Mouse (Mus musculus) B cell, adult 2 months (primary cell): ENCODE measurements around the gene Acbd4.
A peak's percentile ranks its signal among the peaks of the same experiment; 100 is the strongest.

Experiments used
- DNase-seq, 2 experiments: peaks; one replicate each; pipeline ENCODE4 v3.0.0; 2022

Gene Acbd4

DNA sequence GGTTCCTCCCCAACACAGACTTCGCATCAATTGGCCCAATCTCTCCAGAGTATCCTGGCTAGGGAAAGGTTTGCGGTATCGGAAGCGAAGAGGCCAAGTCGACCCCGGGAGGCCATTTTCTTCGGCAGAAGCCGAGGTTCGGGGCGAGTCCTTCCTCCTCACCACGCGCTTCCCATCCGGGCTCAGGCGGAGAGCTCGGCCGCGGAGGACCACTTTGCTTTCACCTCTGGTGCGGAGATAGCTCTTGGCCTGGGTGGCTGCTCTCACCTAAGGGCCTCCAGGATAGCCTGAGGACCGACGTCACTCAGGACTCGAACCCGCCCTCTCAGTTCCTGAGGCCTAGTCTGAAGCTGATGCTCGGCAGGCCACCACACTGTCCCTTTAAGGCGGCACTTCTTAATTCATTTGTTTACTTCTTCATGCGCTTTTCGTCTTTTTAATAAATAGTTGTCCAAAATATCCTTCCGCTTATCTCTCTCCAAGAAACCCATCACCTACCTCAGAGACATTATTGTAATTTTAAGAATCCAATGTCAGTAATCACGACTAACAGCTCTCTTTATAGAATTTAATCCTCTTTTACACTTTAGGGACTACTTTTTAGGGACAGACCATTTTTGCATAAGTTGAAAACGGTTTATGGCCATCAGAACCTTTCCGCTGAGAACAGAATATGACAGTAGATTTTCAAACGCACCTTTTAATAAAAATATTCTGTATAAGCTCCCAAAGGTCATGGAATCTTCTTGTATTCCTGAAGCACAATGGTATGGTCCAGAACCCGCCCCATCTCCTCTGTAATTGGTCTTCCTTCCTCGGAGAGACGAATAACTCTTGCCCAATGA, 13.9 kb downstream of the Acbd4 start:
- DNase-seq = peak; percentile 84 to 85

DNA sequence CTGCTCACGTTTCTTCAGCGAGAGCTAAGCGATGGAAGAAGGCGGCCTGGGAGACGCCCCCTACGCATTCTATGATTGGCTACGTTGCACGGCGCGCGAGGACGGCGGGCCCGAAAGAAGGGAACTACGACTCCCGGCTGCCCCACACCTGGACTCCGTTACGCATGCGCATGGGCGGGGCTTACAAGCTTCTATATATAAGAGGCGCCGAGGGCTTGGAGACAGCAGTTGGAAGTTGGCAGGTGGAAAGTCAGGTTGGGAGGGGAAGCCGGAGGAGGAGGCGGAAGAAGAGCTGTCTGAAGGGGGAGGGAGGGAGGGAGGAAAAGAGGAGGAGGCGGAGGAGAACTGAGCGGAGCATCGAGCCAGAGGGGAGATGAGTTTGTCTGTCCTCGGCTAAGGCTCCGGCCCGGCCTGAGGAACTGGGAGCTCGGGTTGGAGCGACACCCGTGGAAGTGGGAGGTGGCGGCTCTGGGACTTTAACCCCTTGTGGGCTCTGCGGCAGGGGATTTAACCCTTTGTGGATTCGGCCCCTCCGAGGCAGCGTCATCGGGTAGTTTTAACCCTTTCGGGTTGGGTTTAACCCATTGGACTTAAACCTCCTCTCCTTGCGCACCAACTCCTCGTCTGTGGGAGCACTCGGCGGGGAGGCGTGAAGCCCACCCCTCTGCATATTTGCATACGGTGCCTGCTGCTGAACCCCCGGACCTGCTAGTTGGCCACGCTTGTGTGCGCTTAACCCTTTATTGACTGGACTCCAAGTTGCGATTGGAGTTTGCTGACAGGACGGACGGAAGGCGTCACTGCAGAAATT, 14.7 kb downstream of the Acbd4 start, which contains the start of gene Hexim1:
Gene Hexim1 (plus strand): TSS at position 224 of the 811 bp plus-strand sequence.
- DNase-seq = peak; percentile 100

DNA sequence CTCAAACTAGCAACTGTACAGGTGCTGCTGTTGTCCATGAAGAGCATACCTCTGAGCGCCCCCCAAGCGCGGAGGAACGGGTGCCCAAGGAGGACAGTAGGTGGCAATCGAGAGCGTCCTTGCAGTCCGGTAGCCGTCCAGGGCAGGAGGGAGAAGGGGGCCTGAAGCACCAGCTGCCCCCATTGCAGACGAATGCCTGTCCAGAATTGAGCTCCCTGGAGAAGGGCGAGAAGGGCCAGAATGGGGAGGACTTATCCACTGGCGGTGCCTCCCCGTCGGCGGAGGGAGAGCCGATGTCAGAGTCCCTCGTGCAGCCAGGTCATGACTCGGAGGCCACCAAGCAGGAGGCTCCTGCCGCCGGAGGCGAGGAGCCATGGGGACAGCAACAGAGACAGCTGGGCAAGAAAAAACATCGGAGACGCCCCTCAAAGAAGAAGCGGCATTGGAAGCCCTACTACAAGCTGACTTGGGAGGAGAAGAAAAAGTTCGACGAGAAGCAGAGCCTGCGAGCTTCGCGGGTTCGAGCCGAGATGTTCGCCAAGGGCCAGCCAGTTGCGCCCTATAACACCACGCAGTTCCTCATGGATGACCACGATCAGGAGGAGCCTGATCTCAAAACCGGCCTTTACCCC, 15.6 kb downstream of the Acbd4 start:
- peak; percentile 75 to 77 for DNase-seq

DNA sequence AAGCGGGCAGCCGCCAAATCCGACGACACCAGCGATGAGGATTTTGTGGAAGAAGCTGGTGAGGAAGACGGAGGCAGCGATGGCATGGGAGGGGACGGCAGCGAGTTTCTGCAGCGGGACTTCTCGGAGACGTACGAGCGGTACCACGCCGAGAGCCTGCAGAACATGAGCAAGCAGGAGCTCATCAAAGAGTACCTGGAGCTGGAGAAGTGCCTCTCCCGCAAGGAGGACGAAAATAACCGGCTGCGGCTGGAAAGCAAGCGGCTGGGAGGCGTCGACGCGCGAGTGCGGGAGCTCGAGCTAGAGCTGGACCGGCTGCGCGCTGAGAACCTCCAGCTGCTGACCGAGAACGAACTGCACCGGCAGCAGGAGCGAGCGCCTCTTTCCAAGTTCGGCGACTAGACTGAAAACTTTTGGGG, 16.1 kb downstream of the Acbd4 start:
- DNase-seq = no peak

DNA sequence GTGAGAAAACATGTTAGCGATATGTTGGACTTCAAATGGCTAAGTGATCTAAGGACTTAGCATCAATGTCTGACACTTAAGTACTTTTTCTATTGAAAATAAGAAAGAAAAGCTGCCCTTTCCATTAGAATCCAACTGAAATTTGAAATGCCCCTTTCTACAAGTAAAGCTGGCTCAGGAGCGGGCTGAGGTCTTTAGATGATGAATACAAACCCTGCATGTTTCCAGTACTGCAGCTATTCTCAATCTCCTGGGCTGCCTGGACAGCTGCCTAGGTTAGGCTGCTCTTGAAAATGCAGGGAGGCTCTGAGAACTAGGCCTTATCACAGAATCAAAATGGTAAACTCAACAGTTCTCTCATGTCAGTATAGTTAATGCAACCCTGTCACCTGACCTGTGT, 17.4 kb downstream of the Acbd4 start:
- no peak for DNase-seq

DNA sequence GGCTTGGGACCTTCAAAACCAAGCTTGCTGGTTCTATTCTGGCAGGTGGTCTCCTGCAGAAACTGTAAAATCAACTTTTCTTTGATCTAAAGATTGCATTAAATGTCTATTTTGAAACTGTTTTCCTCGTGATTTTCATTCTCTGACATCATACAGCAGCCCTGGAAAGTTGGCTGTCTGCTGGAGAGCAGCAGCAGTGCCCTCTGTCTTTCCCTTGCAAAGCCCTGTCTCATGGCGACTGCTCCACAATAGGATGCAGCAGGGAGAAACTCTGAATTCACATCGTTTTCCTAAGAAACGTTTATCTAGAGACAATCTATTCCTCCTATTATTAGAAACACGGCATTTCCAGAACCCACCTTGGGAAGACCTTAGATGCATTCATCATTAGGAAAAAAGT, 18.1 kb downstream of the Acbd4 start:
- DNase-seq = no peak

DNA sequence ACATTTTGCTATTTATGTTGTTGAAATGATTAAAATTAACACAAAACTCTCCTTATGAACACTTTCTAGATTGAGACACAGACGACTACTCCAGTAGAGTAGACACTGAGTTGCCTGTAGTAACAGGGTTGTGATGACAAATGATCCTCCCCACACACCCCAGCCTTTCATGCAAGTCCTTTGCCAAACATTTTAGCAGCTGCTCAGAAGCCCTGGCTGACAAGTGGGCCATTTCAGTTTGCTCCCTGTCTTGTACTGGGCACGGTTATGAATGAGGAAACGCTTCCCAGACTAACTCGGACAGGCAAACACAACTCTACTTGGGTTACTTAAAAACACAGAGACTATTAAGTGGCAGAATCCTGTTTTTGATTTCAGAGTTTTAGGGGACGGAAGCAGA, 18.8 kb downstream of the Acbd4 start:
- no peak for DNase-seq

DNA sequence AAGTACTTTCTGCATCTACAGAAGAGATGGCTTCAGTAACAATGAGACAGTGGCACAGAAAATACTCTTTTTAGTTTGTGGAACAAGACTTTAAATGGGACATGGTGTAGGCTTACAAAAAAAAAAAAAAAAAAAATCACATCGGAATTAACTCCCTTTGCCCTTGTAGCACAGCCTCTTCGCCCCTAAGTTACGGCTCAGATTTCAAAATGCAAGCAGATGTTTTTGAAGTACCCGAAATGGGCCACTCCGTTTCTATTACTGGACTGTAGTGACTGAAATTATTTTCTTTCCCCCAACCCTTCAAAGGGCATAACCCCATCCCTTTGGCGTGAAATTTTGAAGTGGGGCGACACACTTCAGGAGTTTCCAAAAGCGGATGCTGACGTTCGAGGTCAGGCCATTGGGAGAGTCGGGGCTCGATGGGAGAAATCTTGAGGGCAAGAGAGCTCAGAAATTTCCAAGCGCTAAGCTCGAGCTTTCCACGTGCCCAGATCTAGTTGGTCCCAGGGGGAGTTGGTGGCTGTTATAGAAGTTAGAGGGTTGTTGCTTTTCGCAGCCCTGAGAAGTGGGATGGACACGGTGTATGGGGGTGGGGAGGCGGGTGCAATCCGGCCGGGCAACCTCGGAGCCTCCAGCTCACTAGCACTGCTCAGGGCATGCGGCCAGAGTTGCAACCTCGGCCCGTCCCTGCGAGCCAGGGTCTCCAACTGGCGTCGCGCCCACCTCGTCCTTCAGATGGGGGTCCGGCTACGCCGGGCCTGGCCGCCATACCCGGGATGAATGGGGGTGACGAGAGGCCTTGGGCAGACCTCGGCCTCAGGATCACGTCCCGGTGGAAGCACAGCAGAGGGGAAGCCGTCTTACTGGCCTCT, 30.5 kb downstream of the Acbd4 start, which contains the start of gene Hexim2:
Gene Hexim2 (plus strand): TSS at position 729 of the 875 bp plus-strand sequence.
- peak in 1 of 2 experiments; percentile 72 for DNase-seq

DNA sequence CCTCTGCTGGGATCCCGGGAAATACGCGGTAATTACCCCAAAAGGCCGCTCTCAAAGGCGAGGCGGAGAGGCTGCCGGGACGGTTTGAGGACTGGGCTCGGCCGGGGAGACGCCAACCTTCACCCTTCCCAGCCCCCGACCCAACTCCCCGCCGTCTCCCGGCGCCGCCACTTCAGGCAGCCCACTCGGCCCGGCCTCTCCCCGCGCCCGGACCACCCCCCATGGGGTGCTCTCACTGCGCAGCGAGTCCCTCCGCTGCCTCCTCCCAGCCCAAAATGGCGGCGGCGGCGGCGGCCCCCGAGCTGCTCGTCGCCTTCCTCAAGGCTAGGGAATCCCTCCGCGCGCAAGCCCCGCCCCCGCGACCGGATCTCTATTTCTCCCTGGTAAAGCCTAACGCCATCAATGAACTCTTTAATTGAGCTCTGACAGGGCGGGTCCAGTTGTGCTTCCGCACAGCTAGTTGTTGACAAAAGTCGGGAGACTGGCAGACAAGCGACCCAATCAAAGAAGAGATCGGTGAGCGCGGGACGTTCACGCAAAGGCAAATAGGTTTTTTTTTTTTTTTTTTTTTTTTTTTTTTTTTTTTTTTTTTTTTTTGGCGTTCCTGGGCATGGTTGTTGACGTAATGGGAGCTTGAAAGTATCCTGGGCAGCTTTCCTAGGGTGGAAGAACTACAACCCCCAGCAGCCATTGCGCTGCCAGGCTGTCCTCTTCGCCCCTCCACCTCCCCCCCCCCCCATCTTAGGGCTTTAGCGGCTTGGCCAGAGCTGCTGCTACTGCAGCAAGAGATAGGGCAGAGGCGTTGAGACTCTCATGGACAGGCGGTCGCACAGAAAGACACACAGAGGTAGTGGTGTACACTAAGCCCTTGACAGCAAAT, 31.3 kb downstream of the Acbd4 start:
- peak; percentile 100 for DNase-seq

DNA sequence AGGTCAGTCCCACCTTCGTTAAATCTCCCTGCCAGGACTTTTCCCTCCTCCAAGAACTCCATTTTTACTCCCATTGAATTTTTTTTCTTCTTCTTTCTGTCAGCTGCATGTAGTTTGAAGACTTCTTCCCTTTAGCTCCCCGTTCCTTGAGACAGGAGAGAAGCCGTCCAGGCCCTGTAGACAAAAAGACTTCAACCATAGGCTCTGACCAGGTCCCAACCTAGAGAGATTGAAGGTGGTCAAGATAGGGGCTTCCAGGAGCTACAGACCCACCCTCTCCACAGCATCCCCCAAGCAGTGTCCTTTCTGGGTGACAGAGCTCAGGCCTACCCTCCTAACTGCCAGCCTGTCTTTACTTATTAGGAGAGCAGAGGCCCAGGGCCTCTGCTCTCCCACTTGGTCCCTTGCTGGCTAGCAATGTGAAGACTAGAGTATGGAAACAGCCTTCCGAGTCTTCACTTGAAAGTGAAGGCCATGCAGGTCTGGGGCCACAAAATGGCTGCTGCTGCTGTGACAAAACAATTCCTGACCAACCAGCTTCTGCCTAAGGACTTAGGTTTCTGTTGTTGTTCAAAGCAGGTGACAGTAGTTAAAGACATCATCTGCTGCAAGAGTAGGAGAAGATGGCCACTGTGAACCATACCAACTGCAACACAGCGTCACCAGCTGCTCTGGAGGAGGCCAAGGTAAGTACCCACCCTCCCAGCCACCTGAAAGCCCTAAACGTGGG, 32.1 kb downstream of the Acbd4 start:
- no peak for DNase-seq

DNA sequence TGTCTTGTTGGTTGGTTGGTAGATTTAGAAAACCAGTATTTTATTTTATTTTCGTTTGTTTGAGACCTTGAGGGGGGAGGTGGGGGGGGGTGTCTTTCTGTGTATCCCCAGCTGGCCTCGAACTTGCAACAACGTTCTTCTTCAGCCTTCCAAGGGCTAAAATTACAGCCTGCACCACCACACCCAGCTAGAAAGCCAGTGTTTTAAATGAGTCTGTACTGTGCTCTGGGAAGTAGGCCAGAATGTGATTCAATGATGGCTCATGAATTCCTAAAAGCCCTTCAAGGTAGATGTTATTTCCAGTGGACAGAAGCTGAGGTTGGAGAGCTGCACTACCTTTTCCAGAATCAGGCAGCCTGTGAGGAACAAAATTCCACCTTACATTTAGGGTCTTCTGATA, 32.7 kb downstream of the Acbd4 start:
- DNase-seq = no peak

DNA sequence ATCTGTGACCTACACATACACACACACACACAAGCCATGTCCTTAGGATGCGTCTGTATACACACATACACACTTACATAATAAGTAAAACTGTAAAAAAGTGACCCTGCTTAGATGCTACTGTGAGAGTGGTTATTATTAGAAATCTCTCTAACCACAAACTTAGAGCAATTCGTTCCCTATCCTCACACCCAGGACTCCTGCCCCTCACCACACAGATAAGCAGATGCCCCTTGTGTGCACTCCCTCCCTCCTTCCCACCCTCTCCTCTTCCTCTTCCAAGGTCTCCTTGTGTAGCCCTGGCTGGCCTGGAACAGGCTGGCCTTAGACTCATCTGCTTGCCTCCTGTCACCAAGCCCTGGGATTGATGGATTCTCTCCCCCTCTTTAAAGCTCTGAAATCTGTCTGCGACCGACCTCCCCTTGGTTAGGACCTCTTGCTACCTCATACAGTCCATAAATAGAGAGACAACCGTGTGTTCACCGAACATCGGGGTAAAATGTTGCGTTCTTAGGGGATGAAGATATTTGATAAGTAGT, 34.6 kb downstream of the Acbd4 start:
- no peak for DNase-seq

DNA sequence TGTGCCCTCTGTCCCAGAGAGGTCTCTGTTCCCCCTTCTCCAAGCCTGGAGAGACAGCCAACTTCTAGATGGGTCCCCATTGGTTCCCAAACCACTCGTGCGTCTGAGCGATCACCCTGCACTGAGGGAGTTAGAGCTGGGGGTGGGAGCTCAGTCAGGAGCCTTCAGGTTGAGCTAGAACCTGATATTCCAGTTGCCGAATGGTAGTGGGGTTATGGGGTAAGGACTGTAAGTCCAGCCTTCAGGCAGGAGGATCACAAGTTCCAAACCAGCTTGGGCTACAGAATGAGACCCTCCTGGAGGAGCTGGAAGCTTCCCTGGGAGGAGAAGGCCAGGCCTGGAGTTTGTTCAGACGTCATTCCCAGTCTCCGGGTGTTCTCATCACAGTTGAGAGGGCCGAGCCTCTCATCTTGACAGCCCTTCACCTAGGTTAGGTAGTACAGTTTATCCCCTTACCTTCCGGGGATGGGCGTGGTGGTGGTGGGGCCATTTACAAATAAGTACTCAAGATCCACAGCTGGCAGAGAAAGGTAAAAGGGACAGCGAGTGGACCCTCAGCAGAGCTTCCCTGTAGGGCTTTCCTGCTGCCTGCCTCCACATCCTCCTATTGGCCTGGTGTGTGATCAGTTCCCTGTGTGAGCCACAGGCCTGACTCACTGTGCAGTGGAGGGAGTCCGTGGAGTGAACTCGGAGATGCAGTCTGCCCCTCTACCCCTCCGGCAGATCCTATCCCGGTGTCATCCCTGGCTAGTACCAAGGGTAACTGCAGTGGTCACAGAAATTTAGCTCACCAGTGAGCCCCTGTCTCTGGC, 38.7 kb downstream of the Acbd4 start:
- DNase-seq = no peak

DNA sequence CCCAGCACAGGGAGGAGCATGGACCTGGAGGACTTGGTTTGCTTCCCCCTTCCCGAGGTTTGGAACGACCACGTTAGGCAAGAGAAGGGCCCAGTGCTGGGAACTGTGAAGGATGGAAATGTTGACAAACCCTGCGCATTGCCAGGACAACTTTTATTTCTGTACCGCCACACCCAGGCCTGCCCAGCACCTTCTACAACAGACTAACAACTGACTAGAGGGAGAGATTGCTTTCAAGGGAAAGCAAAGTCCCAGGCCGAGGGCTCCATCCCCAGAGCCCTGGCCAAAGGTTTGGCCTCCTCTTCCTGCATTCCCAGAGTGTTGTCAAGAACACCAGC, 39.2 kb downstream of the Acbd4 start:
- DNase-seq = no peak

DNA sequence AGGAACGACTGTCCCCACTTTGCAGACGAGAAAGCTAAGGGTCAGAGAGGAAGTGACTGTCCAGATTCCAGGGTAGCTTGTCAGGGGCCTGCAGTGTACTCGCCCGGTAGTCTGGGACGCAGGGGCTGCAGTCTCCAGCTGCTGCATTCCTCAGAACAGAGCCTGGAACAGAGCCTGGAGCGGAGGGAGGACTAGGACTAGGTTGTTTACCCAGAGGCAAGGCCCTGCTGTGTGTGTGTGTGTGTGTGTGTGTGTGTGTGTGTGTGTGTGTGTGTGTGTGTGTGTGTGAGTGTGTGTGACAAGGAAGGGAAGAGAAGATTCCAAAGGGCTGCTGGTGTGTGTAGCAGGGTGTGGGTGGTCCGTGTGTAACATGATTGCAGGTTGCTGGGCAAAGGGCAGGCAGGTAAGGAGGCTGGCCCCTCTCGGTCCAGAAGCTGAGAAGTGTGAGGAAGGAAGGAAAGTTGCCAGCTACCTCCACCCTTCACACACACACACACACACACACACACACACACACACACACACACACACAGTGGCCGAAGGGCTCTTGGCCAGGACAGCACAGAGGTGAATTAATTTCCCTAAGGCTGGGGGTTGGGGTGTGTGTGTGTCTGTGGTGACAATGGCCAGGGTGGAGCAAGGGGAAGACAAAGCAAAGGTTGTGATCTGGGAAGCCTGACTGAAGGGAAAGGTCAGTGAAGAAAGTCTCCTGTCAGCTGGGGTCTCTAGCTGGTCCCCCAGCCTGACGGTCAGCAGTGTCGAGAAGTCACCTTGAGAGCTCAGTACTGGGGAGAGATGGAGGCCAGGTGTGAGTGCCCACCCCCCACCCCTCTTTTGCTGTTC, 39.8 kb downstream of the Acbd4 start:
- no peak for DNase-seq

DNA sequence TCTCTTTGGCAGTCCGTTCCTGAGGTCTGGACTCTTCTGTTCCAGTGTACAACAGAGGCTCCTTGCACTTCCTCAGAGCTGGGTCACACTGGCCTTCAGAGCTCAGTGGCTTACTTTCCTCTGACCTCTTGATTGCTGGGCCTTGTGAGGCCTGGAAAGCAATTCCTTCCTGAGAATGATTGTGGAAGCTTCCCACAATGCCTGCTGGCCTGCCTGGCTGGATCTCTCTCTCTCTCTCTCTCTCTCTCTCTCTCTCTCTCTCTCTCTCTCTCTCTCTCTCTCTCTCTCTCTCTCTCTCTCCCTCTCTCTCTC, 40.4 kb downstream of the Acbd4 start:
- no peak for DNase-seq

DNA sequence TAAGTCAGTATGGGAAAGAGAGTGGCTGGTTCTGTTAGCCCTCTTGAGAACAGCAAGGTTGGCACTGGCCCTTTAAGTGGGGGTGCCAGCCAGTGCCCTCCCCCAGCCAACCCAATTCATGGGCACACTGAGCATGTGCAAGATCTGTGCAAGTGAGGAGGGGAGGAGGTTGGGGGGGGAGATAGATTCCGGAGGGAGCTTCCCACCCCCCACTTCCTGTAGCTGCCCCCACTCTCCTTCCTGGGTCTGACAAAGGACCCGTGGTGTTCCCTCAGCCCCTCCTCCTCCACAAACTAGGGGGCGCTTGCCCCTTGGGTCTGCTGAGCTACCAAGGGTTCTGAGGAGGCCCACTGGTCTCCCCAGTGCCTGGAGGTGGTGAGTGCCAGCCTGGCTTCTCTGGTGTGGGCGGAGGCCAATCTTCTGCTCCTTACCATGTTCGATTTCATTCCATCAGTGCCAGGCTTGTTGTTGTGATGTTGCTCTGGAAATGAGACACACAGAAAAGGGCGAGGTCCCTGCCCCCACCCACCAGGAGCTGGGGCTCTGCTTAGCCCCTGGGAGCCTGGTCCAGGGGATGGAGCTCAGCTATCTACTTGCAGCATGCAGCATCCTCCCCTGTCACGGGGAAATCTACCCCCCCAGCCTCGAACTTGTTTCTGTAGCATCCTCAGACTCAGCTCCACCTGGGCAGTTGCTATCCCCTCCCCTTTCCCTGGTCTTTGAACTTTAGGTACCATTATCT, 41.1 kb downstream of the Acbd4 start:
- no peak for DNase-seq
